Mouse (Mus musculus): Measurements from ENCODE around the gene Vstm2a. TPM values are rescaled to one million over a fixed set of nuclear protein-coding genes. Genes with fewer than 3 reads are reported as not detected.

The Vstm2a gene
- 0.29 TPM for polyA plus RNA-seq (2017; shearing (Covaris generic))

GRCm38 (mm10) chr11:16257473-16257921 lies at the start of gene Vstm2a:
Gene Vstm2a, plus strand, starts transcription at chr11:16257724.

